Mouse (Mus musculus) stomach, embryonic 14.5 days (tissue): ENCODE measurements around the gene Cstf2. TPM values are rescaled to one million over a fixed set of nuclear protein-coding genes. Genes with fewer than 3 reads are reported as not detected.

Source experiments
- ATAC-seq: fragments of 200-750 bp; cut with Nextera tagmentation; 2 replicates; pipeline ENCODE4 v1.8.0; 2017; ENCODE audit warnings: low read depth, moderate TSS enrichment; ENCODE audit not compliant: insufficient number of reproducible peaks, insufficient read depth, low FRiP score
- H3K27ac ChIP-seq: fragments of 300-500 bp; sonication (generic); 2 replicates; pipeline ENCODE4 v1.5.1; 2014; ENCODE audit warnings: mild to moderate bottlenecking, low read length, moderate library complexity, mixed read lengths
- H3K27me3 ChIP-seq: fragments of 300-500 bp; sonication (generic); 2 replicates; pipeline ENCODE4 v1.6.1; 2014; ENCODE audit warnings: low read length, control low read depth, mixed read lengths; ENCODE audit not compliant: control insufficient read depth, insufficient read depth
- H3K36me3 ChIP-seq: fragments of 300-500 bp; sonication (generic); 2 replicates; pipeline ENCODE4 v1.6.1; 2014; ENCODE audit warnings: mild to moderate bottlenecking, control low read depth, low read length, moderate library complexity, mixed read lengths; ENCODE audit not compliant: control insufficient read depth, insufficient read depth
- H3K4me1 ChIP-seq: fragments of 300-500 bp; sonication (generic); 2 replicates; pipeline ENCODE4 v1.6.1; 2014; ENCODE audit warnings: low read length, control low read depth, mixed read lengths; ENCODE audit not compliant: control insufficient read depth, insufficient read depth
- H3K4me2 ChIP-seq: fragments of 300-500 bp; sonication (generic); replicated peaks from 2 replicates; pipeline ENCODE4 v1.6.1; 2014; ENCODE audit warnings: low read depth, low read length, control low read depth
- H3K4me3 ChIP-seq: fragments of 300-500 bp; sonication (generic); 2 replicates; pipeline ENCODE4 v1.5.1; 2014; ENCODE audit warnings: low read depth, low read length, control low read depth
- H3K9ac ChIP-seq: fragments of 300-500 bp; sonication (generic); replicated peaks from 2 replicates; pipeline ENCODE4 v1.6.1; 2014; ENCODE audit warnings: low read depth, mild to moderate bottlenecking, control low read depth, low read length, moderate library complexity, mixed read lengths
- H3K9me3 ChIP-seq: fragments of 300-500 bp; sonication (generic); 2 replicates; pipeline ENCODE4 v1.6.1; 2016; ENCODE audit warnings: low read depth, low read length, control low read depth; ENCODE audit not compliant: control insufficient read depth
- WGBS: fragments of 180-500 bp; shearing (Covaris S2); extraction: QIAGEN DNeasy Blood & Tissue Kit; methylation state at CpG from one replicate; pipeline ENCODE4 v1.1.7; 2014; 5-methylcytosine and 5-hydroxymethylcytosine counted together
- microRNA-seq: library from miRNA; unstranded; fragments of <30 nt; microRNA quantifications from one replicate; pipeline ENCODE4, GENCODE M21; 2016
- polyA plus RNA-seq: library from polyadenylated mRNA; unstranded; fragments of >200 nt; fragmentation: Nextera tagmentation; extraction: Ambion mirVana; gene quantifications from 2 replicates; pipeline ENCODE4 v1.2.1, GENCODE M21; 2014

Gene Cstf2
- polyA plus RNA-seq, 1 experiment from 2014 or later: 47.3 TPM

DNA sequence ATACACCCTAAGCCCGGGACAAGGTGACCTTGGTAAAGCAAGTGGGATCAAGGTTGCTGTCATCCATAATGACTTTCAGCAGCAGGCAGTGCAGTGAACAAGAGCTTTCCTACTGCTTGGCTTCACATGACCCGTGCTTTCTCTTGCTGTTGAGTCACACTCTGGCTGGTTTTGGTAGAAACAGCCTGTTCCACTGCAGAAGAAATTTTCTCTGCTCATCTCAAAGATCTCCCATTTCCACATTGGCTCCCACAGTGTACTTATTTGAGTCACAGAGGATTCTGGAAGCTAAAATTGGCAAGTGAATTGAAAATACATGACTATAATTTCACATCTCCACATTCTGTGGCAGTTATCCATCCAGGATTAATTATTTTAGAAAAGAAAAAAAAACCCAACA lies 43.7 kb downstream of the Cstf2 start:
- Histone ChIP-seq H3K9ac (no peak overlapping the region), H3K4me1 (no peaks in the 10 kb centered on the region), H3K9me3 (no peaks in the 10 kb centered on the region), H3K4me3 (no peak overlapping the region), H3K4me2 (no peak overlapping the region), H3K27ac (no peak overlapping the region), H3K27me3 (no peaks in the 10 kb centered on the region), H3K36me3 (no peaks in the 10 kb centered on the region)
- WGBS: 61% methylated on average over 2 of the region's 2 CpGs
- no peak for ATAC-seq

- 75% methylated on average over 3 of the region's 3 CpGs for WGBS
- H3K4me2 ChIP-seq: no peak overlapping the region
- H3K36me3 ChIP-seq: no peaks in the 10 kb centered on the region
- no peaks in the 10 kb centered on the region for H3K9me3 ChIP-seq
- H3K9ac ChIP-seq: no peak overlapping the region
- H3K27me3 ChIP-seq: no peaks in the 10 kb centered on the region
- no peak overlapping the region for H3K27ac ChIP-seq
- H3K4me1 ChIP-seq: no peaks in the 10 kb centered on the region
- no peak for ATAC-seq
- no peak overlapping the region for H3K4me3 ChIP-seq
Observed at GRCm38 (mm10) chrX:134111767-134112166, 52.8 kb downstream of the Cstf2 start.

- no peak for ATAC-seq
- H3K27ac ChIP-seq: no peak overlapping the region
- H3K4me2 ChIP-seq: no peak overlapping the region
- H3K9ac ChIP-seq: no peak overlapping the region
- no peaks in the 10 kb centered on the region for H3K27me3 ChIP-seq
- no peak overlapping the region for H3K4me3 ChIP-seq
- no peaks in the 10 kb centered on the region for H3K36me3 ChIP-seq
- H3K4me1 ChIP-seq: no peaks in the 10 kb centered on the region
- 59% methylated on average over 3 of the region's 3 CpGs for WGBS
- H3K9me3 ChIP-seq: no peaks in the 10 kb centered on the region
Observed at GRCm38 (mm10) chrX:134116417-134116816, 57.4 kb downstream of the Cstf2 start.

DNA sequence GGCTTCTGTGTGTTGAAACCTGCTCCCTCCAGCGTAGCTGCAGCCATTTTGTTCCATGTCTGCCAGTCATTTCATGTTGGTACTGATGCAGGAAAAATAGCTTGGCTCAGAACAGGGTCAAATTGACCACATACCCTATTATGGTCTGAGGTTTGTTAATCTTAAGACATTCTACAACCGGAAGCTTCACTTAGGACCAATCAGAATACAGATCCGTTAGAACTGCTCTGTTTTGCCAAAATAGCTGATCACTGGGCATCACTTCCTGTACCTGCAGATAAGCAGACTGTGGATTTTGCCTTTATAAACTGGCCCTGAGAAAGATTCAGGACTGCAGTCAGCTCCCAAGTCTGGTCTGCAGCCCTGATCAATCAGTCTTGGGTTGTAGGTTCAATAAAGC lies 69.6 kb downstream of the Cstf2 start:
- Histone ChIP-seq H3K9ac (no peak overlapping the region), H3K27ac (no peak overlapping the region), H3K4me3 (no peak overlapping the region), H3K27me3 (no peaks in the 10 kb centered on the region), H3K36me3 (no peaks in the 10 kb centered on the region), H3K9me3 (no peaks in the 10 kb centered on the region), H3K4me1 (no peaks in the 10 kb centered on the region), H3K4me2 (no peak overlapping the region)
- ATAC-seq: no peak
- WGBS: 78% methylated on average over 3 of the region's 3 CpGs

GRCm38 (mm10) chrX:134132295-134132694 lies 73.3 kb downstream of the Cstf2 start:
- H3K9ac ChIP-seq: no peak overlapping the region
- H3K4me1 ChIP-seq: no peaks in the 10 kb centered on the region
- H3K4me3 ChIP-seq: no peak overlapping the region
- no peaks in the 10 kb centered on the region for H3K9me3 ChIP-seq
- H3K36me3 ChIP-seq: no peaks in the 10 kb centered on the region
- ATAC-seq: no peak
- H3K27me3 ChIP-seq: no peaks in the 10 kb centered on the region
- H3K27ac ChIP-seq: no peak overlapping the region
- no peak overlapping the region for H3K4me2 ChIP-seq
- WGBS: 23% methylated on average over 5 of the region's 5 CpGs

DNA sequence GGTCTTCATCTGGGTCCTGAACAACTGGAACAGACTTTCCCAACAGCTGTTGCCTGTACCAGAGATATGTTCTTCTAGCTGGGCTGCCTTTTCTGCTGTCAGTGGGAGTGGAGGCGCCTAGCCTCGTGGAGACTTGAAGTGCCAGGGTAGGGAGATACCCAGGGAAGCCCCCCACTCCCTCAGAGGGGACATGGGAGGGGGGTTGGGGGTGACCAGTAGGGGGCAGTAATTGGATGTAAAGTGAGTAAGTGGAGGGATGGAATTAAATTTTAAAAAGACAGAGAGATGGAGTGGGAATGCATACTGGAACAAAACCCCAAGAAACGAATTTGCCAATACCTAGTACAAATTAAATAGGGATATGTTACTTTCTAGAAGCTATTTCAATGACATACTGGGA lies 74.8 kb downstream of the Cstf2 start:
- ATAC-seq: no peak
- H3K9me3 ChIP-seq: no peaks in the 10 kb centered on the region
- 57% methylated on average over 3 of the region's 3 CpGs for WGBS

More for the DNA sequence above, 74.8 kb downstream of the Cstf2 start:
- Histone ChIP-seq H3K4me3 (no peak overlapping the region), H3K9ac (no peak overlapping the region), H3K4me2 (no peak overlapping the region), H3K4me1 (no peaks in the 10 kb centered on the region), H3K27me3 (no peaks in the 10 kb centered on the region), H3K36me3 (no peaks in the 10 kb centered on the region), H3K27ac (no peak overlapping the region)

Small RNA genes within 50 kb of the gene (microRNA-seq; reads per million reads assigned to microRNA genes)
- not detected for gene Mir3112

Other genes with a start within 250 kb of the Cstf2 start
- 9.5 and 11.0 TPM in 2 replicates for gene Tnmd, start 208.2 kb upstream of the Cstf2 start, polyA plus RNA-seq
- 143 and 150 TPM in 2 replicates for gene Tspan6, start 160.8 kb upstream of the Cstf2 start, polyA plus RNA-seq
- 6.8 and 7.0 TPM in 2 replicates for gene Srpx2, start 150.8 kb upstream of the Cstf2 start, polyA plus RNA-seq
- gene Sytl4, start 77.4 kb upstream of the Cstf2 start, polyA plus RNA-seq: 5.3 and 6.5 TPM in 2 replicates
- 0.30 and 0.53 TPM in 2 replicates for gene Xkrx, start 102.9 kb downstream of the Cstf2 start, polyA plus RNA-seq
- gene Arl13a, start 128.3 kb downstream of the Cstf2 start, polyA plus RNA-seq: not detected in 2 replicates
- gene Nox1, start 162.8 kb downstream of the Cstf2 start, polyA plus RNA-seq: 0.15 and 0.45 TPM in 2 replicates
- 26.5 TPM in 2 replicates for gene Trmt2b, start 217.8 kb downstream of the Cstf2 start, polyA plus RNA-seq
- gene Tmem35a, start 236.0 kb downstream of the Cstf2 start, polyA plus RNA-seq: 5.1 and 5.3 TPM in 2 replicates
- 35.0 and 40.0 TPM in 2 replicates for gene Cenpi, start 248.9 kb downstream of the Cstf2 start, polyA plus RNA-seq